Mouse (Mus musculus) embryonic fibroblast, embryonic 13.5 days (primary cell): Measurements from ENCODE around the gene Kcnip4. TPM values are rescaled to one million over a fixed set of nuclear protein-coding genes. Genes with fewer than 3 reads are reported as not detected.

Source experiments
- H3K27ac ChIP-seq: 2 replicates; pipeline ENCODE4 v1.5.1; 2012; ENCODE audit warnings: low read length, control low read depth, inconsistent platforms; ENCODE audit not compliant: insufficient read depth
- H3K4me1 ChIP-seq: 2 replicates; pipeline ENCODE4 v1.6.1; 2011; ENCODE audit warnings: low read length; ENCODE audit not compliant: control insufficient read depth, insufficient read depth
- H3K4me3 ChIP-seq: 2 replicates; pipeline ENCODE4 v1.5.1; 2011; ENCODE audit warnings: mild to moderate bottlenecking, control low read depth, low read length; ENCODE audit not compliant: insufficient read depth
- CTCF ChIP-seq: IDR thresholded peaks from 2 replicates; pipeline ENCODE4 v1.5.1; 2011; ENCODE audit warnings: mild to moderate bottlenecking, control low read depth, low read length, moderate library complexity, borderline replicate concordance; ENCODE audit not compliant: insufficient read depth
- POLR2A ChIP-seq: IDR thresholded peaks from 2 replicates; pipeline ENCODE4 v1.6.1; 2011; ENCODE audit warnings: low read depth, mild to moderate bottlenecking, control low read depth, low read length, moderate library complexity
- polyA plus RNA-seq: library from polyadenylated mRNA; stranded (reverse); fragments of >200 nt; gene quantifications from 2 replicates; pipeline ENCODE4 v1.2.4, GENCODE M21; 2011; ENCODE audit warnings: low read depth; ENCODE audit not compliant: missing spikeins, insufficient read length

Kcnip4 gene
- polyA plus RNA-seq, 1 experiment = 0.30 TPM

GRCm38 (mm10) chr5:48623370-48623769 is 901.3 kb downstream of the Kcnip4 start:
- Histone ChIP-seq H3K4me1 (no peaks in the 10 kb centered on the region), H3K27ac (no peak overlapping the region), H3K4me3 (no peak overlapping the region)
- TF ChIP-seq POLR2A (no peak), CTCF (no peak)

DNA sequence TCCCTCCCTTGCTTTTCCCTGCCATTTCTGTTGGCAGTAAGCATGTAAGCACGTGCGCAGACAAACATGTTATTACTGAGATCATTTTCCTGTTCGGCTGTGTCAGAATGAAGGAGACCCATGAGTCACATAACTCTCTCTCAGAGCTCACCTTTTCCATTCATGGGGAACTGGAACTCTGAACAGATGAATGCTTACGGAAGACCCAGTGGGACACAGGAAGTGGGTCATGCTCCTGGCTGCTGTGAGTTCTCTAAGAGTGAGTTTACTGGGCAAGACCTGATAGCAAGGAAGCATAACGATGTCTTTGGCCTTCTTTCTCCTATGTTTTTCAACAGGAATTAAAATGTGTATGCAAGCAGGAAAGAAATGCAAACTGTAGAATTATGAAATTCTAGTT is 917.8 kb downstream of the Kcnip4 start:
- no peak overlapping the region for H3K4me3 ChIP-seq
- H3K4me1 ChIP-seq = no peaks in the 10 kb centered on the region
- TF ChIP-seq CTCF (no peak), POLR2A (no peak)
- H3K27ac ChIP-seq = no peak overlapping the region

DNA sequence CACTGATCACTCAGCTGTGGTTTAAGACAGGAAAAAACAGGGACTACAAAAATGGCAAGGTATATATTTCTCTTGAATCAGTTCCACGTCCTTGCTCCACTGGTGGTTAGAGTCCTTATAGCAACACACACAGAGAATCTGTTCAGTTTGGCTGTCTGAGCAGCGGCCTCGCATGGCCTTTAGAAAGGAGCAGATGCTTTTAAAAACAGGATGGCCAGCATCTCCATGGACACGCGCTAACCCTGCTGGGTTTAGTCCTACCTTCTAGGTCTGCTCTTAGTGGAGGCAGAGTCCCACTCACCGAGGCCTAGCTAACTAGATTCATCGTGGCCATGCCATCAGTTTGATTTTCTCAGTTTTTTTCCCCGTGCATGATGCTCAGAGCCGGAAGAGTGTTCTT is 918.4 kb downstream of the Kcnip4 start:
- H3K4me1 ChIP-seq = no peaks in the 10 kb centered on the region
- TF ChIP-seq CTCF = no peak
- TF ChIP-seq POLR2A = no peak
- no peak overlapping the region for H3K4me3 ChIP-seq
- no peak overlapping the region for H3K27ac ChIP-seq

DNA sequence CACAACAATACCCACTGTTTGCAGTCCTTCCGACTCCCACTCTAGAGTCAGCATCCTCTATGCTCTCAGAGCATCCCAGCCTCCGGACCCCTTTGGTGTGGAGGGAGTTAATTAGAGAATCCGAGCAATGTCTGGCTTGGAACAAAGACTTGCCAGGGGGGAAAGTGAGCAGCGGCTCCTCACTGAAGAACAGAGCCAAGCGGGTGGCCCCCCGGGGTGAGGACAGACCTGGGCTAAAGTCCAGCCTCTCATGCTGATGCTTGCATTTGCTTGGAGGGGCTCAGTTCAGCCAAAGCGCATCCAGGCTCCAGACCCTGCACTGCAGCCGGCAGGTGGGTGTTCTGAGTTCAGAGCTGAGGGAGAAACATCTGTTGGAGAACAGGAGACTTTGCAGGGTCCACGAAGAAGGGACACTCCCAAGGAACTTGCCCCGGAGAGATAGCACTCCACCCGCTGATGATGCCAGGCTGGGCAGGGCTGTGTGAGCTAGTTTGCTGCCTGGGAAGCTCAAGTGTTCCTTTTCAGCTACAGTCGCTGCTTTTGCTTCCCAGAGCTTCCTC is 925.1 kb downstream of the Kcnip4 start:
- Histone ChIP-seq H3K27ac (no peak overlapping the region), H3K4me3 (no peak overlapping the region), H3K4me1 (no peaks in the 10 kb centered on the region)
- TF ChIP-seq POLR2A = no peak
- TF ChIP-seq CTCF = no peak

DNA sequence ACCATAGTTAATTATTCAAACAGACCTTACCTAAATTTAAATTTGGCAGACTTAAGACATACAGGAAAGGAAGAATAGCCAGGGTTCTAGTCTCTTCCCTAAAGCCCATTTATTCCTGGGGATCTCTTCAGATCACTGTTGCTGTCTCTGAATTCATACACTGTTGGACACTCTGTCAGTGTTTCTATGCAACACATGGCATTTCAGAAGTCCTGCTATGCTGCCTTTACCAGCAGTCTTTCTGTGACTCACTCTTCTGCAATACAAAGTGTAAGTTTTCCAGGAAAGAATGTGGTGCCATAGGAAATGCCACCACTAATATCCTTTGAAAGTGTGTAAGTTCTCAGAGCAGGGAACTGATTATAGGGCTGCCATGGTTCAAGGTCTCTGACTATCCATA is 936.7 kb downstream of the Kcnip4 start:
- H3K4me3 ChIP-seq = no peak overlapping the region
- no peaks in the 10 kb centered on the region for H3K4me1 ChIP-seq
- H3K27ac ChIP-seq = no peak overlapping the region
- no peak for TF ChIP-seq POLR2A

DNA sequence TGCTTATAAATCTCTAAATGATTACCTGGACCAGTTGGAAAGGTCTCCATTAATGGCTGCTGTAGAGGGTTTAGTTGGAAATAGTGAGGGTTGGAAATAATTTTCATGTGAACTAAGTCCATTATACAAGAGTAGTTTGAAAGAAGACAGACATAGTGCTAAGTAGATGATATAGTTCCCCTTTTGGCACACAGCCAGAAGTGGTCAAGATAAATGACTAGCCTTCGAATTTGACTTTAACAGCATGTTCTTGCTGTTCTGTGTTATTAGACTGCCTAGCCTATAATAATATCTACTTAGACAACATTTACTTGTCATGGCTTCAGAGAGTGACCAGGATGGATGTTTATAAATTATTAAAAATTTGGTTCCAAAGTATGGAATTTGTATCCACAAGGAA is 941.3 kb downstream of the Kcnip4 start:
- Histone ChIP-seq H3K4me3 (no peak overlapping the region), H3K4me1 (no peaks in the 10 kb centered on the region), H3K27ac (no peak overlapping the region)
- no peak for TF ChIP-seq CTCF
- no peak for TF ChIP-seq POLR2A

DNA sequence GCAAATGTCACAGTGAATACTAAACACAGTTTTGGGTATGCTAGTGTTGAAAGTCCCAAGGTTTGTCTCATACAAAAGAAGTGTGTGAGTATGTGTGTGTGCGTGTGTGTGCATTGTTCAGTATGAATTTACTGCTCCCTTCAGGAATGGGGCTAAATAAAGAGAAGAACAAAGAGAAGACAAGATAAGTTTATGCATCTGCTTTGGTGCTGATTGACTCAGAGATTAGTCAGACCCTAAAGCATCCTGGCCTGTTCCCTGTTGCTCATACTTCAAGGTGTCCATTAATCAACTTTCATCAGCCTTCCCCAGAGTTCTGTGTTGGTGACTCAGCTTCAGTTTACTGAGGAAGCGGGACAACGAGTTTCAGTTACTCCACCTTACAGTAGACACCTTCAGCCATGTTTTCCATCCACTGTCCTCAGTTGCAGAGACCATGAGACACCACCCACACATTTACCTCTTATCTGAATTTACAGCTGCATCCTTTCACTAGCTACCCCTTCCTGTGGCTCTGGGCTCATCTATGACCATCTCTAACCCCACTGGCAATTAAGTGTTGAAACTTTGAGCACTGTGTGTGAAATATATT is 960.6 kb downstream of the Kcnip4 start:
- Histone ChIP-seq H3K27ac (no peak overlapping the region), H3K4me1 (no peaks in the 10 kb centered on the region), H3K4me3 (no peak overlapping the region)
- no peak for TF ChIP-seq POLR2A

DNA sequence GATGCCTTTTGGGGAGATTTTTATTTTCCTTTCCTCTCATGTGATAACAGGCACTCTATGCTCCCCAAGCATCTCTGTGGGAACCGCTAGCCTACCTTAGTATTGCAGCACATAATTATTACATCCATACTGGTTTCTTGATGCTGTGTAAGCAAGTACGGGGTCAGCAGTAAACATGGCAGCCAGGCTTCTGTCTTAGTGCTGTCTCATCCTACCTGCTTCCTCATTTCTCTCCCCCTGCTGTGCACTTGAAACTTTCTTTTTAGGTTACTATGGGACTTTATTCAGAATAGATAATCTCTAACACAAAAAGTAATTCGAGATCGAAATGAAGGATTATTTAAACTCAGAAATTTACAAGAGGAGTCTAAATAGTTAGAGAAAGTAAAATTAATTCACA is 973.0 kb downstream of the Kcnip4 start:
- Histone ChIP-seq H3K4me1 (no peaks in the 10 kb centered on the region), H3K27ac (no peak overlapping the region), H3K4me3 (no peak overlapping the region)
- TF ChIP-seq POLR2A (no peak), CTCF (no peak)

DNA sequence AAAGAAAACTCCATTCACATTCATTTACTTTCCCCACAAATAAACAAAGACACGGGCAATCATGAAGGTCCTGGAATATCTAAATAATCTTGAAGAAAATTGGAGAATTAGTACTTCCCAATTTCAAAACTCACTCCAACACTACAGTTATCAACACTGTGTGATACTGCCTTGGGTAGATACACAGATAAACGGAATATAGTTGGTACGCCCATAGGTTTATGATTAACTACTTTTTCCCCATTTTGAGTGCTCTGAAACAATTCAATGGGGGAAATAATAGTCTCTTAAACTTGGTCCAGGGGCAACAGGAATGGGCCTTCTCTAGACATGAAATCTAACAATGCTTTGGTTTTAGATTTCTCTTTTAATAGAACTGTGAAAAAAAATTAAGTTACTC is 978.9 kb downstream of the Kcnip4 start:
- Histone ChIP-seq H3K4me3 (no peak overlapping the region), H3K4me1 (no peaks in the 10 kb centered on the region), H3K27ac (no peak overlapping the region)
- TF ChIP-seq POLR2A = no peak
- no peak for TF ChIP-seq CTCF

DNA sequence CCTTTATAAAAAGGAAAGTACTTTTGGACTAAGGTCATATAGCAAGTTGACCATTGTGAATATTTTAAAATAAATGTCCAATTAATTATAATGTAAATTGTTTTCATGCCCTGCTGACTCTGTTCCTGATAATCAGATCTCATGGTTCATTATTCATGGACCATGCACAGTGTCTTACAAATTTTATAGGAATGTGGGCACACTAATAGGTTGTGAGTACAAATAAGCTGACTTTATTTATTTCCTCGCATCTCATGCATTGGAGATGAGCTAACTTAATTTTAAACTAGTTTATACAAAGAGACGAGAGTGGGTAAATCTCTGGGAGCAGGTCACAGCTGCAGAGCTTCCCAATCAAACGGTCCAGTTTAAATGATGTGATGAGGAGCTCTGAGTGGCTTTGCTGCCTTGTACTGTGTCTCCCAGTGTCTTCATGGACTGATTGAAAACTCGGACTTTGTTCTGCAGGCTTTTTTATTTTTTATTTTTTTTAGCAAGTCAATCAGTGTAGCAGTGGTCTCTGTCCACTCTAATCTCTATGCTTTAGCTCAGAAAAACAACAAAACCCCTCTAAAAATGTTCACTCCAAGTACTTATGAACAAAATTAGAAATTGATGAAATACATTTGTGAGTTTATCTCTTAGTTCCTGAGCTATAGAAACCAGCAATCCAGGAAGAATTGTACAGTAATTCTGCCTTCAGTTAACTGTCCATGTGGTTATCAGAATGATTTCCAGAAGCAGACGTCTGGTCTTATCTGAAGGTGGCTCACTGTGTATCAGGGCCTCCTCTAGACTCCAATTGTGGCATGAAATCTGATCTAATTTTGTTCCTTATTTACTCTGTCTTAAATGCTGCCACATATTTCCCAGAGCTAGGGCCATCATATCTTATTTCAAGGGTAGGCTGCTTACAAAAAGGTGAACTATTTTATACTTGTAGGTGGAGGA is 979.6 kb downstream of the Kcnip4 start:
- no peaks in the 10 kb centered on the region for H3K4me1 ChIP-seq
- TF ChIP-seq POLR2A (no peak), CTCF (no peak)
- no peak overlapping the region for H3K4me3 ChIP-seq
- H3K27ac ChIP-seq = no peak overlapping the region
